Mouse (Mus musculus) left cerebral cortex, postnatal 10 days (tissue): ENCODE data around the gene Rftn1. TPM values are rescaled to one million over a fixed set of nuclear protein-coding genes. Genes with fewer than 3 reads are reported as not detected.

Experiments
- DNase-seq, 2 experiments: peaks; one replicate each; pipeline ENCODE4 v3.0.0; 2021 to 2022; ENCODE audit warnings: low spot score in 2 of 2, mixed read lengths in 1 of 2; ENCODE audit errors: extremely low spot score in 1 of 2
- intact Hi-C: fragments of 180-260 bp; cut with DNase I; formaldehyde crosslinking; loops from one replicate; pipeline ENCODE4 v1.15.1; 2025
- total RNA-seq, 2 experiments: library from RNA; stranded (reverse); gene quantifications; 2 replicates each; pipeline ENCODE4 v1.2.3; 2021

Gene Rftn1
- total RNA-seq, 2 experiments from 2014 or later, result 12.5 to 13.2 TPM

GRCm38 (mm10) chr17:49982611-49983390 lies 207.7 kb downstream of the Rftn1 start:
- intact Hi-C loops, result no loop called here
- DNase-seq, result no peak

GRCm38 (mm10) chr17:49981591-49981990 lies 208.9 kb downstream of the Rftn1 start:
- DNase-seq, result no peak
- intact Hi-C loops, result no loop called here

GRCm38 (mm10) chr17:49979761-49980285 lies 210.7 kb downstream of the Rftn1 start:
- DNase-seq, result no peak
- intact Hi-C loops, result no loop called here

GRCm38 (mm10) chr17:49977424-49977790 lies 213.1 kb downstream of the Rftn1 start:
- intact Hi-C loops, result no loop called here
- no peak for DNase-seq

GRCm38 (mm10) chr17:49976678-49977423 lies 213.6 kb downstream of the Rftn1 start:
- no peak for DNase-seq
- intact Hi-C loops, result no loop called here

DNA sequence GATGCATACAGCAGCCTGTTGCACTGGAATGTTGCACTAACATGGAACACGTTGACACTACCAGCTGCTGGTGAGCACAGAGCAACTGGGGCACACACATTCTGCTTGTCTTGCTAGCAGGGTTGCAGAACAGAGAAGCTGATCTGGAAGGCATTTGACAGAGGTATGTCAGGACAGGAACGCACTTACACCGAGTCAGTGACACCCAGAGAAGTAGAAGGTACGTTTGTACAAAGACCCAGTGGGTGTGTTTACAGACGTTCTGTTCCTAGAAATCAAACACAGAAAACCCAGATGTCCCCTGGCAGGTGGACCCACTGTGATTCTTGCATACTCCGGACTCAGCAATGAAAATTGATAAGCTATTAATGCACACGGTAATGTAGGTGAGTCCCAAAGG lies 215.0 kb downstream of the Rftn1 start:
- intact Hi-C loops, result no loop called here
- no peak for DNase-seq

DNA sequence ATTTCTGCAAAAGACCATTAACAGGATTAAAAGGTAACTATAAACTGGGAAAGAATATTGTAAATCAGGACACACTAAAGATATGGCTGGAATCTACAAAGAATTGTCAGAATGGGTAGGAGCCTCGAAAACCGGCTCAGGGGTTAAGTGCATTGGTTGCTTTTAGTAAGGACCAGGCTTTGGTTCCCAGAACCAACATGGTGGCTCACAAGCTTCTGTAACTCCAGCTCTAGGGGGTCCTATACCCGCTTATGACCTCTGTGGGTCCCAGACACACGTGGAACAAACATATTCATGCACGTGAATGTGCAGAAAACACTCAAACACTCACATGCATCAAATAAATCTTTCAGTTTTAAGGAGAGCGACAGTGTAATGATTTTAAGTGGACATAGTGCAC lies 215.5 kb downstream of the Rftn1 start:
- intact Hi-C loops, result no loop called here
- DNase-seq, result no peak

GRCm38 (mm10) chr17:49972164-49972563 lies 218.3 kb downstream of the Rftn1 start:
- no peak for DNase-seq
- intact Hi-C loops, result no loop called here

DNA sequence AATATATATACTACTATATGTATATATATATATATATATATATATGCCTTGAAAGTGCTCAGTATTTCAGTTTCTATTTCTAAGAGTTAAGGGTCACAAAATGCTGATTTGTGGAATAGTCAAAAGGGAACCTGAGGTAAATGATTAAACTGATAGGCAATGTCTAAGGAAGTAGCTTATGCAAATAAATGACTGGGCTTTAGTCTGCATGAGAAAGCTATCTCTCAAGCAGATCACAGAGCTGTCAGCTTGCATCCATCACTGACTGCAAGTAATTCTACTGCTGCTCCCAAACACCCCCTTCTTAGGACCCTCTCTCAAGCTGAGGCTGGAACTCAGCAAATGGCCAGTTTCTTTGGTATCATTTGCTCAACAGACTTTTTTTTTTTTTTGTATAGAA lies 219.4 kb downstream of the Rftn1 start:
- intact Hi-C loops, result no loop called here
- no peak for DNase-seq

GRCm38 (mm10) chr17:49968467-49969207 lies 221.8 kb downstream of the Rftn1 start:
- intact Hi-C loops, result loop anchor here (2.0 to 5.0 kb wide), 2 partner anchors 222 to 269 kb away; partner anchors contain the start of gene Rftn1
- peak; percentile 58 to 61 for DNase-seq

GRCm38 (mm10) chr17:49965846-49966762 lies 224.4 kb downstream of the Rftn1 start:
- no peak for DNase-seq
- intact Hi-C loops, result loop anchor here (5.0 kb wide), 1 partner anchor 271 kb away; no protein-coding TSS in a partner anchor

DNA sequence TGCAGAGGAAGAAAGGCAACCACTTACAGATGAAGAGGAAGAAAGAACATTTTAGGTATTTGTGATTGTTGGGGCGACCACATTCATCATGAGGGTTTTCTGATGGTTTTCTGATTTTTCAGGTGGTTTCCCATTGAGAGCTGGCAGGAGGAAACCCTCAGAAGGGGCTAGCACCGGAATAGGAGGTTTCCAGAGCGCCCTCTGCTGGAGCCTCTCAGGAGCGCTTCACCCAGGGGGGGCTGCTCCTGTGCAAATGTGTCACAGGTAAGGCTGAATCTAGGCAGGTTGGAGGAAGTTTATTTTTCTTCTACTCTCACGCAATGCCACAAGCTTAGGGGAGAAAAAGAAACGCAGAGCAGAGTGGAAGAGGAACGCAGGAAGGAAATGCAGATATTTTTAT lies 225.4 kb downstream of the Rftn1 start:
- intact Hi-C loops, result loop anchor here (5.0 kb wide), 1 partner anchor 272 kb away; no protein-coding TSS in a partner anchor
- no peak for DNase-seq

DNA sequence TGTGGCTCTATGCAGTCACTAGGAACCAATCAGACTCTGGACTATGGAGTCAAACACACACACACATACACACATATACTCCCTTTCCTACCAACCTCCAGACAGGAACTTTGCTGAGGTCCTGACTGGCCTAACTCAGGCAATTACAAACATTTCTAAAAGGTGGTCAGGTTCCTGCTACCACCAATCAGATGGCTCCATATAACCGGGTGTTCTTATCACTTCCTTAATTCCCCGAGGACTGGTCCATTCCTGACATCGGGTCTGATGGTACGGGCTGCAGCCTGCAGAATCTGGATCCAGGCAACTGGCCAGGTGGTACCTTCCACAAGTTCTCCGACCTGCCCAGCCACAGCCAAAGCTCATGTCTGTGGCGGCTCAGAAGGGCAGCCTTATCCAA lies 226.0 kb downstream of the Rftn1 start:
- no peak for DNase-seq
- intact Hi-C loops, result no loop called here

DNA sequence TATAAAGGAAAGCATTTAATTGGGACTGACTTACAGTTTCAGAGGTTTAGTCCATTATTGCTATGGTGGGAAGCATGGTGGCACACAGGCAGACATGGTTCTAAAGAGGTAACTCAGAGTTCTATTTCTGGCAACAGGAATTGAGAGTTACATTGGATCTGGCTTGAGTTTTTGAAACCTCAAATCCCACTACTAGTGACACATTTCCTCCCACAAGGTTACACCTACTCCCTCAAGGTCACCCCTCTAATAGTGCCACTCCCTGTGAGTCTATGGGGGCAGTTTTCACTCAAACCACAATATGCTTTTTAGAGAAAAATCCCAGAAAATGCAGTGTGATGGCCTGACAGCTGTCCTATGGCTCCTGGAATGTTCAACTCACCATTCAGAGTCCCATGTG lies 231.5 kb downstream of the Rftn1 start:
- DNase-seq, result no peak
- intact Hi-C loops, result no loop called here

DNA sequence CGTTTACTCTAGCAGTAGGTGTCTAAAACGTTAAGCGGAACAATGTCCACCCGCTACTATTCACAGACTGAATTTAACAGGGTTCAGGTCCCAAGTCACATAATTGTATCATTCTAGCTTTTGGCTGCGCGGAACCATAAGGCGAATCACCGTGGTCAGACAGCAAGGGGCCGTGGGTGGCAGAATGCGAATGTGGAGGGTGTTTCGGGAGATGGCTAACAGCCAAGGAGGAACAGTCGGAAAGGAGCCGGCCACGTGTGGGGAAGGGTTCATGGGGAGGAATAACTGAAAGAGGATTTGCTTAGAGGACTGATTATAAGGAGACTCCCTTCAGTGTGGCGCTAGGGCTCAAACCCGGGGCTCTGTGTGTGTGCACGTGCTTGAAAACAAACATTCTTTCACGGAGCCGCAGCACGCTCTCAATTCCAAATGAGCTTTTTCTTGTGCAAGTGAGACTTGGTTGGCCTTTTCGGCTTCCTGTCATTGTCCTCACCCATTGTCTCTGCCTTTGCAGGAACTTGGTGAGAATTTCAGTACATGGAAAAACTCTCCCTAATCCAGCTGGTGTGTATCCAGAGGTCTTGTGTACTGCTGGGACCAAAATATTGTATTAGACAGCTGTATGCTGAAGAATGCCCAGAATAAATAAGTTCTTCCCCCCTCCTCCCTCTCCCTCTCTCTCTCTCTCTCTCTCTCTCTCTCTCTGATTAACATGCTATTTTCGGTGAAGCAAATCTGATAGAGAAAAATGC lies 238.4 kb downstream of the Rftn1 start:
- peak; percentile 13 to 44 for DNase-seq
- intact Hi-C loops, result loop anchor here (5.0 kb wide), 2 partner anchors 240 to 285 kb away; partner anchors contain the start of gene Rftn1

DNA sequence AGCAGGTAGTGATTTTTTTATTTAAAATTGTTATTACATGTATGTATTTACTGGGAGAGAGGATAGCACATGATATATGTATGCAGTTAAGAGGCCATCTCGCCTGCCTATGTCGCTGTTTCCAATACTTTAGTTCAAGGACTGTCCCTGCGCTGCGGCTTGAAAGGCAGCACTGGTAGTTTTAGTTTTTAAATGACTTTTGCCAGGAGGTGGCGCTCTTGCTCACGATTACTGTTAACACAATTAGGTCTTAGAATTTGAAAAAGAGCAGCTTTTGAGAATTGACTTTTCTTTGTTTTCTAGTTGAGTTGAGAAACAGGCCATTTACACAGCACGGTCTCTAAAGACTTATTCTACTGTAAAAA lies 239.0 kb downstream of the Rftn1 start:
- intact Hi-C loops, result loop anchor here (5.0 kb wide), 2 partner anchors 241 to 286 kb away; partner anchors contain the start of gene Rftn1
- DNase-seq, result peak; percentile 77 to 83

DNA sequence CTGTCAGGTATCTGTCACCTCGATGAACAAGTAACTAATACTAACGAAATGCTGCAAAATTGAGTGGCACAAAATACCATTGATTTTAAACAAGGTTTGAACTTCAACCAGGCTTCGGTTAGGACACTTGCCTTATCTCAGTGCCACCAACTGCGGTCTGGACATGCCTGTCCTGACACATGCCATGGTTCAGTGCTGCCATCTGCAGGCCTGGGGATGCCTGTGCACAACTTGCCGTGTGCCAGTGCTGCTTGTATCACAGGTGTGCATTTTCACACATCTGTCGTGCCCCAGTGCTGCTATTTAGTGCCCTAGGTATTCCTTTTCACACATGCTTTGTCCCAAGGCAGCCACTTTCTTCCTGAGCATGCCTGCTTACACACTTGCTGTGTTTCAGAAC lies 247.8 kb downstream of the Rftn1 start:
- DNase-seq, result no peak
- intact Hi-C loops, result no loop called here
